Mouse (Mus musculus): Measurements from ENCODE around the gene Tti1. TPM values are rescaled to one million over a fixed set of nuclear protein-coding genes. Genes with fewer than 3 reads are reported as not detected.

Tti1 gene
- polyA plus RNA-seq, 1 experiment from 2014 or later: 39.3 TPM

- Histone ChIP-seq H3K4me1 (replicated peaks; ENCODE audit: control insufficient read depth, insufficient read depth, low read length) (peaks cover 6% of the 10 kb centered on the region; the same call in 1 of the 2 replicates), H3K4me3 (ENCODE audit: low read depth, low read length) (peak overlapping the region; percentile 50), H3K36me3 (ENCODE audit: control insufficient read depth, insufficient read depth, low read length) (no peaks in the 10 kb centered on the region), H3K4me2 (ENCODE audit: low read depth, low read length, severe bottlenecking) (peak overlapping the region; percentile 99), H3K27ac (ENCODE audit: low read depth, low read length) (no peak overlapping the region), H3K9ac (ENCODE audit: low read length) (peak overlapping the region; percentile 79), H3K9me3 (ENCODE audit: control insufficient read depth, low read length) (no peaks in the 10 kb centered on the region), H3K27me3 (ENCODE audit: control insufficient read depth, insufficient read depth, low read length) (peaks cover 22% of the 10 kb centered on the region)
- DNase-seq (ENCODE audit: low spot score) (no peak), ATAC-seq (replicated peaks; ENCODE audit: low FRiP score) (0 out of 2 replicates have a peak, but pooled peaks have one; percentile 39)
- 9% methylated on average over 37 of the region's 37 CpGs for WGBS
These were observed 83.9 kb downstream of the Tti1 start for GRCm38 (mm10) chr2:157944156-157944893.

GRCm38 (mm10) chr2:157943514-157944155, 84.6 kb downstream of the Tti1 start:
- DNase-seq (ENCODE audit: low spot score) (peak; percentile 90), ATAC-seq (replicated peaks; ENCODE audit: low FRiP score) (peak; percentile 76)
- no peaks in the 10 kb centered on the region for H3K36me3 ChIP-seq (ENCODE audit: control insufficient read depth, insufficient read depth, low read length)
- peaks cover 6% of the 10 kb centered on the region; the same call in 1 of the 2 replicates for H3K4me1 ChIP-seq (replicated peaks; ENCODE audit: control insufficient read depth, insufficient read depth, low read length)
- H3K27me3 ChIP-seq (ENCODE audit: control insufficient read depth, insufficient read depth, low read length): peaks cover 22% of the 10 kb centered on the region
- peak overlapping the region; percentile 79 for H3K9ac ChIP-seq (ENCODE audit: low read length)
- no peak overlapping the region for H3K27ac ChIP-seq (ENCODE audit: low read depth, low read length)
- H3K9me3 ChIP-seq (ENCODE audit: control insufficient read depth, low read length): no peaks in the 10 kb centered on the region
- H3K4me3 ChIP-seq (ENCODE audit: low read depth, low read length): peak overlapping the region; percentile 50
- H3K4me2 ChIP-seq (ENCODE audit: low read depth, low read length, severe bottlenecking): peak overlapping the region; percentile 99
- WGBS: 1% methylated on average over 47 of the region's 47 CpGs

GRCm38 (mm10) chr2:157940586-157941185, 87.5 kb downstream of the Tti1 start:
- Histone ChIP-seq H3K27ac (ENCODE audit: low read depth, low read length) (no peak overlapping the region), H3K4me1 (replicated peaks; ENCODE audit: control insufficient read depth, insufficient read depth, low read length) (peaks cover 6% of the 10 kb centered on the region; the same call in 1 of the 2 replicates), H3K4me2 (ENCODE audit: low read depth, low read length, severe bottlenecking) (peak overlapping the region; percentile 36), H3K4me3 (ENCODE audit: low read depth, low read length) (no peak overlapping the region), H3K36me3 (ENCODE audit: control insufficient read depth, insufficient read depth, low read length) (no peaks in the 10 kb centered on the region), H3K27me3 (ENCODE audit: control insufficient read depth, insufficient read depth, low read length) (peaks cover 22% of the 10 kb centered on the region), H3K9ac (ENCODE audit: low read length) (no peak overlapping the region; the same call in 1 of the 2 replicates), H3K9me3 (ENCODE audit: control insufficient read depth, low read length) (no peaks in the 10 kb centered on the region)
- WGBS: 5% methylated on average over 18 of the region's 18 CpGs
- ATAC-seq (replicated peaks; ENCODE audit: low FRiP score) (no peak), DNase-seq (ENCODE audit: low spot score) (no peak)

- H3K36me3 ChIP-seq (ENCODE audit: control insufficient read depth, insufficient read depth, low read length): no peaks in the 10 kb centered on the region
- 82% methylated on average over 4 of the region's 4 CpGs for WGBS
- DNase-seq (ENCODE audit: low spot score) (no peak), ATAC-seq (replicated peaks; ENCODE audit: low FRiP score) (no peak)
- no peaks in the 10 kb centered on the region for H3K9me3 ChIP-seq (ENCODE audit: control insufficient read depth, low read length)
- no peak overlapping the region for H3K4me3 ChIP-seq (ENCODE audit: low read depth, low read length)
- H3K4me1 ChIP-seq (replicated peaks; ENCODE audit: control insufficient read depth, insufficient read depth, low read length): peaks cover 2% of the 10 kb centered on the region; the same call in 1 of the 2 replicates
- peaks cover 14% of the 10 kb centered on the region for H3K27me3 ChIP-seq (ENCODE audit: control insufficient read depth, insufficient read depth, low read length)
- no peak overlapping the region for H3K27ac ChIP-seq (ENCODE audit: low read depth, low read length)
- H3K4me2 ChIP-seq (ENCODE audit: low read depth, low read length, severe bottlenecking): no peak overlapping the region
- H3K9ac ChIP-seq (ENCODE audit: low read length): no peak overlapping the region
These were observed 91.6 kb downstream of the Tti1 start for GRCm38 (mm10) chr2:157936676-157937075.

GRCm38 (mm10) chr2:157935444-157936171, 92.6 kb downstream of the Tti1 start:
- 79% methylated on average over 11 of the region's 11 CpGs for WGBS
- Histone ChIP-seq H3K36me3 (ENCODE audit: control insufficient read depth, insufficient read depth, low read length) (no peaks in the 10 kb centered on the region), H3K9ac (ENCODE audit: low read length) (no peak overlapping the region), H3K4me1 (replicated peaks; ENCODE audit: control insufficient read depth, insufficient read depth, low read length) (no peaks in the 10 kb centered on the region; the same call in 1 of the 2 replicates), H3K9me3 (ENCODE audit: control insufficient read depth, low read length) (no peaks in the 10 kb centered on the region), H3K4me2 (ENCODE audit: low read depth, low read length, severe bottlenecking) (no peak overlapping the region), H3K27me3 (ENCODE audit: control insufficient read depth, insufficient read depth, low read length) (peaks cover 7% of the 10 kb centered on the region), H3K27ac (ENCODE audit: low read depth, low read length) (no peak overlapping the region), H3K4me3 (ENCODE audit: low read depth, low read length) (no peak overlapping the region)
- ATAC-seq (replicated peaks; ENCODE audit: low FRiP score) (no peak), DNase-seq (ENCODE audit: low spot score) (no peak)

- Histone ChIP-seq H3K4me2 (ENCODE audit: low read depth, low read length, severe bottlenecking) (no peak overlapping the region), H3K9me3 (ENCODE audit: control insufficient read depth, low read length) (no peaks in the 10 kb centered on the region), H3K27ac (ENCODE audit: low read depth, low read length) (no peak overlapping the region), H3K4me1 (replicated peaks; ENCODE audit: control insufficient read depth, insufficient read depth, low read length) (no peaks in the 10 kb centered on the region; the same call in 1 of the 2 replicates), H3K36me3 (ENCODE audit: control insufficient read depth, insufficient read depth, low read length) (no peaks in the 10 kb centered on the region), H3K27me3 (ENCODE audit: control insufficient read depth, insufficient read depth, low read length) (no peaks in the 10 kb centered on the region), H3K9ac (ENCODE audit: low read length) (no peak overlapping the region), H3K4me3 (ENCODE audit: low read depth, low read length) (no peak overlapping the region)
- DNase-seq (ENCODE audit: low spot score) (no peak), ATAC-seq (replicated peaks; ENCODE audit: low FRiP score) (no peak)
- 81% methylated on average over 4 of the region's 4 CpGs for WGBS
These were observed 95.6 kb downstream of the Tti1 start for GRCm38 (mm10) chr2:157932655-157933054.

Other genes with a start within 250 kb of the Tti1 start
- 0.86 and 1.3 TPM in 2 replicates for gene Vstm2l, start 113.8 kb downstream of the Tti1 start, polyA plus RNA-seq (2014; fragmentation: Nextera tagmentation; extraction: Ambion mirVana)
- gene Rprd1b, start 64 bp upstream of the Tti1 start, polyA plus RNA-seq (2014; fragmentation: Nextera tagmentation; extraction: Ambion mirVana): 63.8 and 65.6 TPM in 2 replicates
- 4.2 and 4.7 TPM in 2 replicates for gene Tgm2, start 118.0 kb upstream of the Tti1 start, polyA plus RNA-seq (2014; fragmentation: Nextera tagmentation; extraction: Ambion mirVana)
- gene D630003M21Rik, start 200.8 kb upstream of the Tti1 start, polyA plus RNA-seq (2014; fragmentation: Nextera tagmentation; extraction: Ambion mirVana): 2.7 and 2.9 TPM in 2 replicates
- not detected in 2 replicates for gene Bpi, start 229.7 kb upstream of the Tti1 start, polyA plus RNA-seq (2014; fragmentation: Nextera tagmentation; extraction: Ambion mirVana)

Data from forebrain, embryonic 11.5 days (tissue).